Mouse (Mus musculus) telencephalon, adult 2 months (tissue): Measurements from ENCODE around the gene Polk.
A peak's percentile ranks its signal among the peaks of the same experiment; 100 is the strongest.

Experiments
- DNase-seq: peaks from one replicate; pipeline ENCODE4 v3.0.0-alpha.2; 2011; ENCODE audit warnings: low read depth, low spot score

The Polk gene

DNA sequence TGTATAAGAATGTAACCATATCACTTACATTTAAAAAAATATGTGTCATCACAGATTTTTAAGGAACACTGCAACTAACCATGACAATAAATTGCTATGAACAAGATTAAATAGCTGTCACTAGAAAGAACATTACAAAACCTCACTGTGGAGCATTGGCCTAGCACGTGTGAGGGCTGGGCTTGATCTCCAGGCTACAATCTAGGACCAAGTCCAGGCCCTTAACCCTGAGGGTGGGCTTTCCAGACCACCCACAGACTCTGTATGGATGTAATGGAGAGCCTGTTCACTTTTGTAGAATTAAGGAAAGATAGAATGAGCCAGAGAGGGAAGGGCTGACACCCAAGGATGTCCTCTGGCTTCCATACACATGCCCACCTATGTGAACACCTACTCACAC is 79.7 kb downstream of the Polk start:
- no peak for DNase-seq

DNA sequence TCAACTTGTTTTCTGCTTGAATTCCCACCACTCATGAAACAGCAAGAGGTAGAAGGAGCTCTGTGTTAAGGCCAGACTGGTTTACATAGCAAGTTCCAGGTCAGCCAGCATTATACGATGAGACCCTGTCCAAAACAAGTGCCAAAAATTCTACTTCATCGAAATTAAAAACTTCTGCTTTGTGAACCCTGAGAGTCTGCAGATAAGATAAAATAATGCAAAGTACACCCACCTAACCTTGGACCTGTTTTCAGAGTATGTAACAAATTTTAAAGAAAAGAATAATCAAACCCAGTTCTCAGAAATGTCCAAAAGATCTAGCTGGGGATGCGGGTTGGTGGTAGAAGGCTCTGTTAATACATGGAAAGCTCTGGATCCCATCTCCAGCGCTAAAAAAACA is 83.8 kb downstream of the Polk start:
- no peak for DNase-seq

DNA sequence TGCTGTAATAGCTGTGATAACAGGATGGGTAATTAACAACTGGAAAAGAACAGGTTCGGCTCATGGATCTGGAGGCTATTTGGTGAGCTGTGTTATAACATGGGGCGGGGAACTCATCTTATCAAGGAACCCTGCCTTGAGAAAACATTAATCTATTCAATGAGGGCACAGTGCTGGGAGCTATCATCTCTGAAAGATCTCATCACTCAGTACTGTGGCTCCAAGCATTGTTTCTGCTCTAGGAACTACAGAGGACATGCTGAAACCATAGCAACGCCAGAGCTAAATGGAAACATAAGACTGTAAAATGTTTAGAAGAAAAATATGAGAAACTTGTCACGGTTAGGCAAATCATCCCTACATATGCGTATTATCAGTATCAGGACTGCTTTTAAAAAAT is 84.4 kb downstream of the Polk start:
- no peak for DNase-seq

DNA sequence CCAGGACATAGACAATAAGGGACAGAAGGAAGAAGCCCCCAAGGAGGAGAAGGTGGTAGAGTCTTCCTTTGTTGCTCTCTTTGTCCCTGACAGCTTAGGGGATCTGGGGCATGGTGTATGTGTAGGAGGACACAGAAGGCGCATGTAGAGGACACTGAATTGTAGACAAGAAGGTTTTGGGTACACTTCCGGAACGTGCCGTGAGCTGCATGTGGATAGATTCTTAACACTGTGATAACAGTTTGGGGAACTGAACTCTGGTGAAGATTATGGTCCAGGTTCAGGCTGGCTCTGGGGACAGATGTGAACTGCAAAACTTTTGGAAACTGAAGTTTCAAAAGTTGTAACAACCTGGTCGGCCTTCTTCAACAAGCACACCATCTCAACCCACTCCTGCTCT is 84.8 kb downstream of the Polk start:
- no peak for DNase-seq

- DNase-seq = no peak
Observed at GRCm38 (mm10) chr13:96454288-96454687, 88.1 kb downstream of the Polk start.

- no peak for DNase-seq
Observed at GRCm38 (mm10) chr13:96452621-96453020, 89.8 kb downstream of the Polk start.

DNA sequence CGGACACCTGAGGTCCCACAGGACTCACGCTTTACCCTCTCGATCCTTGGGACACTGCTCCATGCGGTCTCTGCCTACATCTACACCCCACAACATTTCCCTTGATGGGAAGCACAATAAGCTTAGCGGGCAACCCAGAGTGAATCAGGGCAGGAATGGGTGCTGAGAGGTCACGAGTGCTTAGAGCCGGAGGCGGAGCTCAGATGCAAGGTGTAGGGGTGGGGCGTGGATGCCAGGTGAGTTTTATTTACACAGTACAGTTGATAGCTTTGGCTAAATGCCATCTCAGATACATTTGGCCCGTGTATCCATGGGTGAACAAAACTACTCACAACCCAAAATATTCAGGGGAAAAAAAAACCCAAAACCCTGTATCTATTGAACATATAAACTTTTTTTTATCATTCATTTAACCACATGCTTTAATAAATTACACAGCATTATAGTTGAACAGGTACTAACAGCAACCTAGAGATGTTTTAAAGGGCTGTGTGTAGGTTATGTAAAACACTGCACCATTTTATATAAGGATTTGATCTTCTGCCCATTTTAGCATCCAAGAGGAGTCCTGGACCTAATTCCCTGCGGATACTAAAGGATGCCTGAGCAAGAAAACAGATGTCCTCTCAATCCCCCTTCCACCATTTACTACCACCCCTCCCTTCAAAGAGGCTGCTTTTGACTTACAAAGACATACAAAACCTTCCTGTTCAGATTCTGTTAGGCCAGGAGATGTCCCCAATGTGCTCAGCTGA is 90.8 kb downstream of the Polk start:
- DNase-seq = no peak

- DNase-seq = no peak
Observed at GRCm38 (mm10) chr13:96450869-96451268, 91.5 kb downstream of the Polk start.

DNA sequence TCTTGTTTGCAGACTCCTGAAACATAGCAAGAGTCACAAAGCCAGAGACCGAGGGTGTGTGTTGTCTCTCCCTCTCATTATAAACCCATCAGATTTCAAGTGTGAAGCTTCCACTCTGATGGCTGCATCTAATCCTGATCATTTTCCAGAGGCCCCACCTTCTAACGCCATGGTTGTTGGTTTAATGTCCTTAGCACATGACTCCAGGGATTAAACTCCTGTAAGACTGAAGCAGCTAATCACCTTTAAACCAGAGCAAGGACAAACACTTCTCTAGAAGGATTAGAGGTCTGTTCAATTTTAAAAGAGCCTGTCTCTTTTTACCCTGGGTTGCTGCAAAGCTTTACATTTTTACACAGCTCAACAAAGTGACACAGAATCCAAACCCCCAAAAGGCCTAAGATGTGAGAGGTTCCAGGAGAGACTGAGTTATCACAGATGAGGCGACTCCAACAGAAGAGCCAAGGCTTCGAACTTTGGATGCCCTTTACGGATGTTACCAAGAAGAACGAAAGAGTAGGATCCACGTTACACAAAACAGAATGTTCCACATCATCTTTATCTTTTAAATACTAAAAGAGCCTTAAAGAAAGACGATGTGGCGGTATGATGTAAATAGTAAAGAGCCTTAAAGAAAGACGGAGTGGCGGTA is 92.0 kb downstream of the Polk start:
- no peak for DNase-seq

GRCm38 (mm10) chr13:96440436-96440835 is 101.9 kb downstream of the Polk start:
- DNase-seq = no peak

DNA sequence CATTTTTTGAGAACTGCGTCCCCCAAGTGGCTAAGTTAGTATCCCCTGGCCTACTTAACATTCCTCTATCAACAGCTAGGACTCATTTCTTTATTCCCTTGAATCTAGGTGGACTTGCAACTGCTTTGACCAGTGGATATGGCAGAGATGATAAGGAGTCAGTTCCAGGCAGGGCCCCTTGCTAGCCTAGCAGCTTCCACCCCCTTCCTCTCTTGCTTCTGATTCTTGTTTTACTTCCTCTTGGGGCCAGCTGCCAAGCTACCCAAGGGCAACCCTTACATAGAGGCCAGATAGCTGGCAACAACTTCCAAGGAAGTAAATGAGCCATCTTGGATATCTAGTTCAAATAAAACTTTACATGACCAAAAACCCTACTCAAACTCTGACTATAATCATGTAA is 105.5 kb downstream of the Polk start:
- DNase-seq = no peak

DNA sequence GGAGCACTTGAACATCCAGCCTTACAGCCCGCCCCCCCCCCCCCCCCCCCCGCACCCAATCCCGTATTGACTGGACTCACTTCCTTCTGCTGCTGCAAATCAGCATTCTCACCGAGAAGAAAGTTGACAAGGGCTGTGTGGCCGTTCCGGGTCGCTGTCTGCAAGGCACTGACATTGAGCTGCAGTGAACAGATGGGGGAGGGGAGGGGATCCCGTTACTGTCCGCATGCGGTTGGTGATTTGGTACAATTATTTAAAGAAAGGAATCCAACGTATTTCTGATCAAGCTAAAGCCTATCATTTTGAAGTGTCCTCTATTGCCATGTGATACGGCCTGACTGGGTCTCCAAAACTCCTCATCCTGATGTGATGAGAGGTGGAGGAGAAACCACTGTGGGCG is 106.6 kb downstream of the Polk start:
- no peak for DNase-seq

DNA sequence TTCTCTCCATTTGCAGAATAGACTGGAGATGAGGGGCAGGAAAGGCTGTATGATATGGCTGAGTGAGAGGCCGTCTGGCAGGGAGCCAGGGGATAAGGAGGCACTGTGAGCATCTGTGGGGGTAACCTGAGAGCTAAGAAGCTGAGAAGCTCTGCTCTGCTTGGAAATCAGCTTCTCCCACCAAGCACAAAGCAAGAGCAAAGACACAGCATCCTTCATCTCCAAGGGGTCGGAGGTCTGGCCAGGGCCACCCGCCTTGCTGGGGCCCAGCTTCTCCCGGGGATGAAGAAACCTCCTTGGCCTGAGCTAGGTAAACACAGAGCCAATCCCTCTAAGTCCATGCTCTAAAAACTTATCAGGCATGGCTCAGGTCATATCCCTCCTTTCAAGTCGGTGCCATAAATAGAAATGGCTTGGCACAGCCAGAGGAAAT is 107.5 kb downstream of the Polk start:
- DNase-seq = no peak

DNA sequence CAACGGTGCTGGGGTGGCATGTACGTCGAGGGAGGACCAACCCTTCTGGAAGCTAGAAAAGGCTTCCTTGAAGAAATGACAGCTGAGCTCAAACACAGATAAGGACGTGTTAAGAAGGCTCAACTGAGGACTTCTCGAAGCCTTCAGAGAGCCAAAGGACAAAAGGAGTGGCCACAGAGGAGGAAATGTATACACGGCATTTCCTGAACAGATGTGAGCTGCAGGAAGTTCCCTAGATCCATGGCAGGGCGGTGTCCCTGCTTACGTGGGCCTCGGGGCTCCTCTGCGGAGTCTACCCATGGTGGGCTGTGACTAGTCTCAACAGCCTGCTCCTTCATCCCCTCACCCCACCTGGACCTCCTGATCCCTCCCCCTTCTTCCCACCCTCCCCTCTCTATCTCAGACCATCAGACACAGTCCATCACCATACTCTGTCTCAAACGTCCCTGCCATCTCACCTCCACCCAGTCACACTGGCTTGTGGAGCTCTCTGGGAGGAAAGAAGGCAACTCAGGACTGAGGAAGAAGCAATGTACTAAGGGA is 108.7 kb downstream of the Polk start:
- no peak for DNase-seq

DNA sequence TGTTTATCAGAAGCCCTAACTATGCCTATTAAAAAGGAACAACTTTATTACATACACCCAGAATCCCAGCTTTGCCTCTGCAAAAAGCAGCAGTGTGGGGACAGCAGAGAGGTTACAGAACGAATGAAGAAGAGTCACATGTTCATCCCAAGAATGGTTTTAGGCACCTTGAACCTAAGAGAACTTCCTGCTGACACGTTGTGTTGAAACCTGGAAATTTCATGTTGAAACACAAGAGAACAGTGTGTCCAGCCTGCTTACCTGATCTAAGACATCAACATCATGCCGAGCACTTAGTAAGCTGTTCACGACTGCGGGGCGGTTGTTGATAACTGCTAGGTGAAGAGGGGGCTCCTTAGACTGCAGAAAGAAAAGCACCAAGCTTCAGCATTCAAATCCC is 109.3 kb downstream of the Polk start:
- no peak for DNase-seq

DNA sequence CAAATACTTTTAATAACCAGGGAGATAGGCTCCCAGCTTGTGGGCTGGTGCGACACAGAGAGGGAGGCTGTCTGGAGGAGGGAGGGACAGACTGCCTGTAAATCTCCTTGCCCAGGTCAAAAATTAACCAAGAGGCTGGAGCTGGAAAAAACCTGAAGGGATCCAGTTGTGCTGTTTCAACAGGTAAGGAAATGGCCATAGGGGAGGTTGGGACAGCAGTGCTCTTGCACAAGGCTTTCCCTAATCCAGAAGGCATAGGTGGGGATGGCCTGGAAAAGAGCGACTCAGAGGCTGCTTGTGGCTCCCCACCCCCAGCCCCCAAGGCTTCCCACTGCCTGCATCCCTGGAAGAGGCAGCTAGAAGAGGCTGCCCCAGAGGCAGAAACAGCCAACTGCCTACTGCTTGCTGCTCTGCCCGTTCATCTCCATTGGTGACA is 110.0 kb downstream of the Polk start:
- DNase-seq = no peak

DNA sequence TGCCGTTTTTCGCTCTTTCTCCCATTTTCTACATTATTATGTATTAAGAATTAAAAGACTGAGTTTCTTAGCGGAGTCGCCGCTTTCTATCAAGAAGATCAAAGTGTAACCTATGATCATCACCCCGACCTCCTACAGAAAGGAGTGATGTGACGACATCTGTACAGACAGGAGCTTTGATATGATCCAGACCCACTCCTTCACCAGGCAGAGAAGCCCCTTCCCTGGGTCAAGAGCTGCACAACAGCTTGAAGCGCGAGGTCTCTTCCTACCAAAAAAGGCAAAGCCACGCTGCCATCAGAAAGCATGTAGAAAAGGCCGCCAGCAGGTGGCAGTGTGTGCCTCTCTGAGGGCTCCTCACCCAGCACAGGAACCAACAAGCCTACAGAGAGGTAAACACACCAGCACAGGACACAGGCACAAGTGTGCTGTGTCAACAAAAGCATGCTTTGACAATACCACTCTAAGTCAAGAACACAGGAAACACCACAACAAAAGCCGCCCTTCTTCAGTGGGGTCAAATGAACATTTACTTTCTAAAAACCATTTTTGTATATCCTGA is 110.7 kb downstream of the Polk start:
- peak; percentile 54 for DNase-seq
